Mouse (Mus musculus) kidney, embryonic 14.5 days (tissue): ENCODE data around the gene Tmem240. TPM values are rescaled to one million over a fixed set of nuclear protein-coding genes. Genes with fewer than 3 reads are reported as not detected.

Experiments used
- ATAC-seq: fragments of 200-750 bp; cut with Nextera tagmentation; 2 replicates; pipeline ENCODE4 v1.8.0; 2017; ENCODE audit warnings: moderate number of reproducible peaks, mild to moderate bottlenecking, moderate TSS enrichment, moderate library complexity; ENCODE audit not compliant: low FRiP score, low TSS enrichment
- H3K27ac ChIP-seq: fragments of 300-500 bp; sonication (generic); 2 replicates; pipeline ENCODE4 v1.5.1; 2014; ENCODE audit warnings: low read depth, mild to moderate bottlenecking, low read length, moderate library complexity, mixed read lengths
- H3K27me3 ChIP-seq: fragments of 300-500 bp; sonication (generic); 2 replicates; pipeline ENCODE4 v1.6.1; 2014; ENCODE audit warnings: mild to moderate bottlenecking, low read length; ENCODE audit not compliant: control insufficient read depth, insufficient read depth
- H3K36me3 ChIP-seq: fragments of 300-500 bp; sonication (generic); 2 replicates; pipeline ENCODE4 v1.6.1; 2014; ENCODE audit warnings: low read length, mixed read lengths; ENCODE audit not compliant: control insufficient read depth, insufficient read depth
- H3K4me1 ChIP-seq: fragments of 300-500 bp; sonication (generic); 2 replicates; pipeline ENCODE4 v1.6.1; 2014; ENCODE audit warnings: low read length, mixed read lengths; ENCODE audit not compliant: control insufficient read depth, insufficient read depth
- H3K4me2 ChIP-seq: fragments of 300-500 bp; sonication (generic); replicated peaks from 2 replicates; pipeline ENCODE4 v1.6.1; 2014; ENCODE audit warnings: low read depth, mild to moderate bottlenecking, low read length
- H3K4me3 ChIP-seq: fragments of 300-500 bp; sonication (generic); 2 replicates; pipeline ENCODE4 v1.5.1; 2014; ENCODE audit warnings: mild to moderate bottlenecking, low read length
- H3K9ac ChIP-seq: fragments of 300-500 bp; sonication (generic); 2 replicates; pipeline ENCODE4 v1.6.1; 2014; ENCODE audit warnings: low read depth, mild to moderate bottlenecking, low read length, moderate library complexity
- H3K9me3 ChIP-seq: fragments of 300-500 bp; sonication (generic); 2 replicates; pipeline ENCODE4 v1.6.1; 2016; ENCODE audit warnings: low read length; ENCODE audit not compliant: control insufficient read depth
- WGBS: fragments of 180-500 bp; shearing (Covaris S2); extraction: QIAGEN DNeasy Blood & Tissue Kit; methylation state at CpG from one replicate; pipeline ENCODE4 v1.1.7; 2014; 5-methylcytosine and 5-hydroxymethylcytosine counted together
- polyA plus RNA-seq: library from polyadenylated mRNA; unstranded; fragments of >200 nt; fragmentation: Nextera tagmentation; extraction: Ambion mirVana; gene quantifications from 2 replicates; pipeline ENCODE4 v1.2.1, GENCODE M21; 2014

Gene Tmem240
- polyA plus RNA-seq, 1 experiment from 2014 or later, result 0.88 TPM

- H3K4me1 ChIP-seq, result no peaks in the 10 kb centered on the region
- H3K9ac ChIP-seq, result no peak overlapping the region
- H3K4me3 ChIP-seq, result no peak overlapping the region
- no peak overlapping the region for H3K27ac ChIP-seq
- H3K36me3 ChIP-seq, result peaks cover 21% of the 10 kb centered on the region
- no peaks in the 10 kb centered on the region for H3K9me3 ChIP-seq
- H3K4me2 ChIP-seq, result no peak overlapping the region
- WGBS, result 68% methylated on average over 4 of the region's 4 CpGs
- H3K27me3 ChIP-seq, result no peaks in the 10 kb centered on the region
- 0 out of 2 replicates have a peak, but pooled peaks have one; percentile 55 for ATAC-seq
Measured at GRCm38 (mm10) chr4:155721668-155722083, 12.9 kb upstream of the Tmem240 start.

- Histone ChIP-seq H3K9ac (no peak overlapping the region), H3K4me1 (no peaks in the 10 kb centered on the region), H3K9me3 (no peaks in the 10 kb centered on the region), H3K27ac (no peak overlapping the region), H3K4me3 (no peak overlapping the region), H3K27me3 (no peaks in the 10 kb centered on the region), H3K4me2 (no peak overlapping the region), H3K36me3 (peaks cover 17% of the 10 kb centered on the region)
- no peak for ATAC-seq
- 87% methylated on average over 2 of the region's 2 CpGs for WGBS
Measured at GRCm38 (mm10) chr4:155727993-155728392, 6.6 kb upstream of the Tmem240 start.

- Histone ChIP-seq H3K4me3 (no peak overlapping the region), H3K27ac (no peak overlapping the region), H3K27me3 (no peaks in the 10 kb centered on the region), H3K9ac (no peak overlapping the region; the same call in 1 of the 2 replicates), H3K9me3 (no peaks in the 10 kb centered on the region), H3K4me2 (no peak overlapping the region), H3K4me1 (peaks cover 15% of the 10 kb centered on the region), H3K36me3 (peaks cover 23% of the 10 kb centered on the region)
- no peak for ATAC-seq
- 89% methylated on average over 10 of the region's 10 CpGs for WGBS
Measured at GRCm38 (mm10) chr4:155733267-155733666, 1.3 kb upstream of the Tmem240 start.

- no peaks in the 10 kb centered on the region for H3K9me3 ChIP-seq
- no peaks in the 10 kb centered on the region for H3K27me3 ChIP-seq
- H3K4me2 ChIP-seq, result peak overlapping the region; percentile 91
- H3K4me3 ChIP-seq, result peak overlapping the region; percentile 76
- peak overlapping the region; percentile 82 for H3K27ac ChIP-seq
- peaks cover 29% of the 10 kb centered on the region for H3K36me3 ChIP-seq
- under 1% methylated on average over 45 of the region's 79 CpGs for WGBS
- peak overlapping the region; percentile 86 for H3K9ac ChIP-seq
- peak; percentile 75 for ATAC-seq
- peaks cover 15% of the 10 kb centered on the region for H3K4me1 ChIP-seq
Measured at GRCm38 (mm10) chr4:155734951-155735702, 527 bp downstream of the Tmem240 start.

GRCm38 (mm10) chr4:155735788-155736187, 1.2 kb downstream of the Tmem240 start:
- peaks cover 15% of the 10 kb centered on the region for H3K4me1 ChIP-seq
- no peaks in the 10 kb centered on the region for H3K9me3 ChIP-seq
- no peaks in the 10 kb centered on the region for H3K27me3 ChIP-seq
- H3K27ac ChIP-seq, result no peak overlapping the region
- H3K36me3 ChIP-seq, result peaks cover 35% of the 10 kb centered on the region
- 75% methylated on average over 5 of the region's 5 CpGs for WGBS
- H3K9ac ChIP-seq, result peak overlapping the region; percentile 86
- no peak for ATAC-seq
- H3K4me3 ChIP-seq, result peak overlapping the region; percentile 76
- peak overlapping the region; percentile 91 for H3K4me2 ChIP-seq

GRCm38 (mm10) chr4:155736421-155736820, 1.8 kb downstream of the Tmem240 start:
- Histone ChIP-seq H3K27ac (no peak overlapping the region), H3K27me3 (no peaks in the 10 kb centered on the region), H3K9me3 (no peaks in the 10 kb centered on the region), H3K9ac (no peak overlapping the region), H3K36me3 (peaks cover 42% of the 10 kb centered on the region), H3K4me2 (peak overlapping the region; percentile 91; the same call in 1 of the 2 replicates), H3K4me3 (no peak overlapping the region), H3K4me1 (peaks cover 15% of the 10 kb centered on the region)
- WGBS, result 96% methylated on average over 5 of the region's 5 CpGs
- ATAC-seq, result no peak

- no peak overlapping the region for H3K4me3 ChIP-seq
- H3K27ac ChIP-seq, result no peak overlapping the region
- no peak overlapping the region for H3K9ac ChIP-seq
- no peaks in the 10 kb centered on the region for H3K27me3 ChIP-seq
- peaks cover 44% of the 10 kb centered on the region for H3K36me3 ChIP-seq
- WGBS, result 61% methylated on average over 8 of the region's 8 CpGs
- no peak for ATAC-seq
- no peaks in the 10 kb centered on the region for H3K9me3 ChIP-seq
- H3K4me1 ChIP-seq, result peaks cover 15% of the 10 kb centered on the region
- no peak overlapping the region for H3K4me2 ChIP-seq
Measured at GRCm38 (mm10) chr4:155738262-155738661, 3.7 kb downstream of the Tmem240 start.

- WGBS, result 73% methylated on average over 6 of the region's 6 CpGs
- no peak for ATAC-seq
Measured at GRCm38 (mm10) chr4:155739152-155739551, 4.6 kb downstream of the Tmem240 start.

More at GRCm38 (mm10) chr4:155739152-155739551, 4.6 kb downstream of the Tmem240 start:
- Histone ChIP-seq H3K27ac (no peak overlapping the region), H3K27me3 (no peaks in the 10 kb centered on the region), H3K4me1 (peaks cover 9% of the 10 kb centered on the region), H3K9ac (no peak overlapping the region), H3K9me3 (no peaks in the 10 kb centered on the region), H3K4me2 (no peak overlapping the region), H3K4me3 (no peak overlapping the region), H3K36me3 (peaks cover 53% of the 10 kb centered on the region)
